Comparison of ENCODE assay signal across 14 mouse cellular contexts in the genomic region with DNA sequence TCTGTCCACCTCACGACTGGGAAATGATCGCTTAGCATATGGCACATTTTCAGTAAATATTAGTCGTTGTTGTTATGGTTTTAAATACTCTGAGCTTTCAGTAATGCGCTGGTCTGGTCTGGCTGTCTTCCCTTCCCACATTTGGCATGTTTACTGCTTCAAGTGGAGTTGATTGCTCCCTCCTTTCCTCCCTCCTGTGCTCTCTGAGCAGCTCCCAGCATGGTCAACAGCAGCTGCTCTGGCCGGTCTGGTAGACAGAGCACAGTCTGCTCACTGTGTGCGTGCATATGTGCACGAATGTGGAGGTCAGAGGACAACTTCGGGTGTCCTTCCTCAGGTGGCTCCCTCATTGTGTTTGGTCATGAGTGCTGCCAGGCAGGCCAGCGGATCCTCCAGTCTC.
DNase-seq lines count a peak whose midpoint lies in the region; ATAC-seq lines count a peak whose summit lies in the region.
"Had no signal": no experiment of that assay in that cellular context is flagged by ENCODE, and none has a peak within 500 bp of the region (broad histone marks: within the 10 kb centered on the region; RNA-seq: fewer than 3 reads in every experiment).

No protein-coding gene starts in this region.

- H3K36me3 ChIP-seq in lung, embryonic 16.5 days (ENCODE audit: control insufficient read depth, insufficient read depth, low read length) = no peaks in the 10 kb centered on the region
- no peaks in the 10 kb centered on the region for H3K36me3 ChIP-seq in forebrain, embryonic 13.5 days (ENCODE audit: poor library complexity, severe bottlenecking)
- H3K36me3 ChIP-seq: embryonic facial prominence, embryonic 13.5 days had no signal

- peak overlapping the region; percentile 21; the same call in 1 of the 2 replicates for H3K27ac ChIP-seq in lung, embryonic 16.5 days (ENCODE audit: low read length)
- no peak overlapping the region for H3K27ac ChIP-seq in forebrain, embryonic 13.5 days
- H3K27ac ChIP-seq: embryonic facial prominence, embryonic 13.5 days; hindbrain, embryonic 14.5 days had no signal

- peak; percentile 10 to 20 for DNase-seq in cerebellum, postnatal 14 days
- DNase-seq in lung, postnatal 36 days = no peak
- DNase-seq in heart, postnatal 4 days = peak; percentile 40
- DNase-seq in yolk sac, embryonic 10.5 days (ENCODE audit: low spot score) = peak; percentile 26
- DNase-seq: adrenal gland, postnatal 10 days; liver, postnatal 0 days; right cerebral cortex, postnatal 25 days had no signal

- no peak overlapping the region for H3K9ac ChIP-seq in lung, embryonic 16.5 days (ENCODE audit: low read length)
- H3K9ac ChIP-seq in forebrain, embryonic 13.5 days = no peak overlapping the region
- H3K9ac ChIP-seq: embryonic facial prominence, embryonic 13.5 days; hindbrain, embryonic 14.5 days; liver, postnatal 0 days had no signal

- H3K4me3 ChIP-seq in lung, embryonic 16.5 days (ENCODE audit: low read length) = no peak overlapping the region
- H3K4me3 ChIP-seq in forebrain, embryonic 13.5 days = no peak overlapping the region
- H3K4me3 ChIP-seq: embryonic facial prominence, embryonic 13.5 days had no signal

- WGBS in lung, embryonic 16.5 days = 55% methylated on average over 9 of the region's 9 CpGs
- 84% methylated on average over 9 of the region's 9 CpGs for WGBS in forebrain, embryonic 13.5 days

- no peak overlapping the region for H3K4me2 ChIP-seq in lung, embryonic 16.5 days (ENCODE audit: low read depth, low read length)
- H3K4me2 ChIP-seq in forebrain, embryonic 13.5 days = no peak overlapping the region
- H3K4me2 ChIP-seq: embryonic facial prominence, embryonic 13.5 days; hindbrain, embryonic 14.5 days had no signal

- H3K9me3 ChIP-seq in lung, embryonic 16.5 days (ENCODE audit: control insufficient read depth, low read length) = no peaks in the 10 kb centered on the region; the same call in 1 of the 2 replicates
- H3K9me3 ChIP-seq in forebrain, embryonic 13.5 days (replicated peaks) = no peaks in the 10 kb centered on the region; the same call in 1 of the 2 replicates

- peaks cover 12% of the 10 kb centered on the region for H3K4me1 ChIP-seq in lung, embryonic 16.5 days (replicated peaks; ENCODE audit: control insufficient read depth, insufficient read depth, low read length)
- peaks cover 10% of the 10 kb centered on the region; the same call in 1 of the 2 replicates for H3K4me1 ChIP-seq in forebrain, embryonic 13.5 days

- H3K27me3 ChIP-seq in lung, embryonic 16.5 days (ENCODE audit: control insufficient read depth, insufficient read depth, low read depth, low read length) = no peaks in the 10 kb centered on the region
- no peaks in the 10 kb centered on the region for H3K27me3 ChIP-seq in forebrain, embryonic 13.5 days
- H3K27me3 ChIP-seq: embryonic facial prominence, embryonic 13.5 days had no signal

- no peak for ATAC-seq in cerebellum, adult (ENCODE audit: insufficient number of reproducible peaks, low FRiP score, low TSS enrichment)
- peak; percentile 75 for ATAC-seq in lung, embryonic 16.5 days (ENCODE audit: low read depth)
- no peak for ATAC-seq in forebrain, embryonic 13.5 days
- ATAC-seq in granulocyte monocyte progenitor cell, adult 5-6 weeks (replicated peaks; ENCODE audit: poor library complexity, severe bottlenecking) = no peak
- ATAC-seq: liver, postnatal 0 days; midbrain, embryonic 16.5 days had no signal
